Mouse (Mus musculus) liver, embryonic 12.5 days (tissue): ENCODE results near the gene Gm26938. TPM values are rescaled to one million over a fixed set of nuclear protein-coding genes. Genes with fewer than 3 reads are reported as not detected.
A peak's percentile ranks its signal among the peaks of the same experiment; 100 is the strongest.

Source experiments
- ATAC-seq: fragments of 200-750 bp; cut with Nextera tagmentation; 2 replicates; pipeline ENCODE4 v1.8.0; 2017; ENCODE audit warnings: moderate number of reproducible peaks, mild to moderate bottlenecking, moderate library complexity
- H3K27ac ChIP-seq: fragments of 300-500 bp; sonication (generic); 2 replicates; pipeline ENCODE4 v1.5.1; 2016; ENCODE audit warnings: mild to moderate bottlenecking
- H3K27me3 ChIP-seq: fragments of 300-500 bp; sonication (generic); replicated peaks from 2 replicates; pipeline ENCODE4 v1.6.1; 2016; ENCODE audit warnings: mild to moderate bottlenecking, moderate library complexity
- H3K36me3 ChIP-seq: fragments of 300-500 bp; sonication (generic); 2 replicates; pipeline ENCODE4 v1.6.1; 2016; ENCODE audit warnings: mild to moderate bottlenecking, moderate library complexity
- H3K4me1 ChIP-seq: fragments of 300-500 bp; sonication (generic); 2 replicates; pipeline ENCODE4 v1.6.1; 2016
- H3K4me2 ChIP-seq: fragments of 300-500 bp; sonication (generic); 2 replicates; pipeline ENCODE4 v1.6.1; 2016; ENCODE audit warnings: mild to moderate bottlenecking, moderate library complexity
- H3K4me3 ChIP-seq: fragments of 300-500 bp; sonication (generic); 2 replicates; pipeline ENCODE4 v1.5.1; 2016; ENCODE audit warnings: mild to moderate bottlenecking, moderate library complexity
- H3K9ac ChIP-seq: fragments of 300-500 bp; sonication (generic); 2 replicates; pipeline ENCODE4 v1.6.1; 2016; ENCODE audit warnings: mild to moderate bottlenecking, moderate library complexity
- H3K9me3 ChIP-seq: fragments of 300-500 bp; sonication (generic); replicated peaks from 2 replicates; pipeline ENCODE4 v1.6.1; 2016; ENCODE audit warnings: mild to moderate bottlenecking, moderate library complexity
- WGBS: fragments of 180-500 bp; shearing (Covaris S2); methylation state at CpG from one replicate; pipeline ENCODE4 v1.1.7; 2016; ENCODE audit not compliant: insufficient replicate concordance; 5-methylcytosine and 5-hydroxymethylcytosine counted together
- polyA plus RNA-seq: library from polyadenylated mRNA; unstranded; fragments of >200 nt; fragmentation: Nextera tagmentation; extraction: Ambion mirVana; gene quantifications from 2 replicates; pipeline ENCODE4 v1.2.1, GENCODE M21; 2016

The Gm26938 gene
- polyA plus RNA-seq, 1 experiment from 2014 or later, result not detected

- WGBS, result 67% methylated on average over 20 of the region's 20 CpGs
- H3K27ac ChIP-seq, result peak overlapping the region; percentile 57
- peak overlapping the region; percentile 56 for H3K9ac ChIP-seq
- no peak for ATAC-seq
- peak overlapping the region; percentile 40 for H3K4me2 ChIP-seq
- H3K4me3 ChIP-seq, result peak overlapping the region; percentile 5; the same call in 1 of the 2 replicates
- peaks cover 7% of the 10 kb centered on the region for H3K36me3 ChIP-seq
- peaks cover 83% of the 10 kb centered on the region for H3K4me1 ChIP-seq
- H3K27me3 ChIP-seq, result peaks cover 23% of the 10 kb centered on the region
- H3K9me3 ChIP-seq, result no peaks in the 10 kb centered on the region; the same call in 1 of the 2 replicates
Measured at GRCm38 (mm10) chr5:139812398-139813125, 13.6 kb downstream of the Gm26938 start.

GRCm38 (mm10) chr5:139811677-139812397 is 14.4 kb downstream of the Gm26938 start:
- 57% methylated on average over 15 of the region's 15 CpGs for WGBS
- Histone ChIP-seq H3K4me1 (peaks cover 80% of the 10 kb centered on the region), H3K4me2 (peak overlapping the region; percentile 40), H3K27me3 (peaks cover 23% of the 10 kb centered on the region), H3K36me3 (peaks cover 13% of the 10 kb centered on the region), H3K4me3 (no peak overlapping the region), H3K27ac (peak overlapping the region; percentile 57), H3K9me3 (no peaks in the 10 kb centered on the region; the same call in 1 of the 2 replicates), H3K9ac (peak overlapping the region; percentile 56)
- peak; percentile 65 for ATAC-seq

DNA sequence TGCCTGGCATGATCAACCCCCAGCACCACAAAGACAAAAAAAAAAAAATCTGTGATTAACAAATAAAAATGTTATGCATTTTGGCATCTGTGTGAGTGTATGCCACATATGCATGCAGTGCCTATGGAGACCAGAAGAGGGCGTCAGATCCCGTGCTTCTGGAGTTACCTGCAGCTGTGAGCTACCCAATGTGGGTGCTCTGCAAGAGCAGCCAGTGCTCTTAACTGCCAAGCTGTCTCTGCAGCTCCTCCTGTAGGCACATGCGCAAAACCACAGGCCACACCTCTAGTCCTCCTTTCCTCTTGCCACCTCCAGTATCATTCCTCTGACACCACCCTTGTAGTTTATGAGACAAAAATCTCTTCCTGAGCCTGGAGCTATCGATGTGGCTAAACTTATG is 16.8 kb downstream of the Gm26938 start:
- H3K9me3 ChIP-seq, result no peaks in the 10 kb centered on the region; the same call in 1 of the 2 replicates
- H3K9ac ChIP-seq, result no peak overlapping the region
- H3K4me1 ChIP-seq, result peaks cover 80% of the 10 kb centered on the region
- no peak for ATAC-seq
- H3K27ac ChIP-seq, result peak overlapping the region; percentile 73; the same call in 1 of the 2 replicates
- peaks cover 21% of the 10 kb centered on the region for H3K36me3 ChIP-seq
- peaks cover 20% of the 10 kb centered on the region for H3K27me3 ChIP-seq
- WGBS, result 39% methylated on average over 4 of the region's 4 CpGs
- no peak overlapping the region for H3K4me2 ChIP-seq
- no peak overlapping the region for H3K4me3 ChIP-seq

GRCm38 (mm10) chr5:139805924-139806323 is 20.3 kb downstream of the Gm26938 start:
- H3K27me3 ChIP-seq, result no peaks in the 10 kb centered on the region
- peak overlapping the region; percentile 100 for H3K27ac ChIP-seq
- WGBS, result 74% methylated on average over 8 of the region's 8 CpGs
- H3K4me2 ChIP-seq, result peak overlapping the region; percentile 69
- peak; percentile 24 for ATAC-seq
- peaks cover 41% of the 10 kb centered on the region for H3K36me3 ChIP-seq
- no peak overlapping the region for H3K4me3 ChIP-seq
- H3K4me1 ChIP-seq, result peaks cover 79% of the 10 kb centered on the region
- H3K9me3 ChIP-seq, result no peaks in the 10 kb centered on the region; the same call in 1 of the 2 replicates
- H3K9ac ChIP-seq, result peak overlapping the region; percentile 70

GRCm38 (mm10) chr5:139804573-139805111 is 21.6 kb downstream of the Gm26938 start:
- peaks cover 74% of the 10 kb centered on the region for H3K4me1 ChIP-seq
- WGBS, result 23% methylated on average over 11 of the region's 11 CpGs
- peak overlapping the region; percentile 100 for H3K27ac ChIP-seq
- peak; percentile 44 for ATAC-seq
- peaks cover 54% of the 10 kb centered on the region for H3K36me3 ChIP-seq
- H3K4me3 ChIP-seq, result peak overlapping the region; percentile 20; the same call in 1 of the 2 replicates
- H3K27me3 ChIP-seq, result no peaks in the 10 kb centered on the region
- peak overlapping the region; percentile 69 for H3K4me2 ChIP-seq
- no peaks in the 10 kb centered on the region; the same call in 1 of the 2 replicates for H3K9me3 ChIP-seq
- H3K9ac ChIP-seq, result peak overlapping the region; percentile 70

DNA sequence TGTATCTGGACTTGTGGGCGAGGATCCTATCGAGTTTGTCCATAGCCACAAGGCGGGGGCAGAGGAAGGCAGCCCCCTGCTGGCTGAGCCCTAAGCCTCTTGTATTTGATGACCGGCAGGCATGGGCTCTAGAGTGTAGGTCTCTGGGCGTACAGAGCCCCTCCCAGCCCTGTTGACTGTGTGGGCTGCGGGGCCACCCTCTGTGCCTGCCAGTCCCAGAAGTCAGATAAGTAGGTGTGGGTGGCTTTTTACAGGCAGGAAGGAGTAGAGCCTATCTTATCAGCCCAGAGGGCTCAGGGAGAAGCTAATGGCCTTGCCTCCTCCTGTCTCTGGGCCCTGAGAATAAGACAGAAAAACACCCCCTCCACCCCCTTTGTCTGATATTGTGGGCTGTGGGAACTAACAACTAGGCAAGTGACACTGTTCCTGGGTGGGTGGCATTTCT is 22.1 kb downstream of the Gm26938 start:
- H3K9me3 ChIP-seq, result no peaks in the 10 kb centered on the region; the same call in 1 of the 2 replicates
- peak overlapping the region; percentile 70 for H3K9ac ChIP-seq
- 5% methylated on average over 6 of the region's 6 CpGs for WGBS
- peaks cover 59% of the 10 kb centered on the region for H3K36me3 ChIP-seq
- H3K27me3 ChIP-seq, result no peaks in the 10 kb centered on the region
- peak overlapping the region; percentile 100 for H3K27ac ChIP-seq
- H3K4me1 ChIP-seq, result peaks cover 72% of the 10 kb centered on the region
- peak overlapping the region; percentile 36 for H3K4me3 ChIP-seq
- peak; percentile 96 for ATAC-seq
- H3K4me2 ChIP-seq, result peak overlapping the region; percentile 69

DNA sequence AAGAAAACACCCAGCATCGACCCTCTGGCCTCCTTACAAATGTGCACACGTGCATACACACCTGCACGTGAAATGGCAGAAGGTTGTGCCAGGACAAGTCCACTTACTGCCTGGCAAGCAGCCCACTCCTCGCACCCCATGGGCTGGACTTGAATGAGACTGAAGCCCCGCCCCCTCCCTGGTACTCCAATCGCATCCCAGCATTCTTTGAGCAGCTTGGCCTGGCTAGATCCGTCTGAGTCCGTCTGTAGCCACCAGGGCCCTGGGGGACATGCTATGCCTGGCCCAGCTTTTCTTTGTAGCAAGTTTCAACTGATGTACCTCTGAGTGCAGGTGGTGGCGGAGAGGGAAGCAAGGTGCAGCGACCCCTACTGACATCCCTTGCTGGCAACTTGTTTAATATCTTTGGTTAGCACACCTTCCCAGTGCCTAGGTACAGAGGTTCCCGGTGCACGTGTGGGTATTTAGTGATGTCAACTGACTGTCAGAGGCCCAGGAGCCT is 22.6 kb downstream of the Gm26938 start:
- peak overlapping the region; percentile 100 for H3K27ac ChIP-seq
- H3K4me2 ChIP-seq, result peak overlapping the region; percentile 69
- peak overlapping the region; percentile 36 for H3K4me3 ChIP-seq
- H3K9me3 ChIP-seq, result no peaks in the 10 kb centered on the region; the same call in 1 of the 2 replicates
- WGBS, result 9% methylated on average over 12 of the region's 12 CpGs
- peak; percentile 50 for ATAC-seq
- H3K4me1 ChIP-seq, result peaks cover 74% of the 10 kb centered on the region
- peaks cover 64% of the 10 kb centered on the region for H3K36me3 ChIP-seq
- H3K27me3 ChIP-seq, result no peaks in the 10 kb centered on the region
- H3K9ac ChIP-seq, result peak overlapping the region; percentile 70

DNA sequence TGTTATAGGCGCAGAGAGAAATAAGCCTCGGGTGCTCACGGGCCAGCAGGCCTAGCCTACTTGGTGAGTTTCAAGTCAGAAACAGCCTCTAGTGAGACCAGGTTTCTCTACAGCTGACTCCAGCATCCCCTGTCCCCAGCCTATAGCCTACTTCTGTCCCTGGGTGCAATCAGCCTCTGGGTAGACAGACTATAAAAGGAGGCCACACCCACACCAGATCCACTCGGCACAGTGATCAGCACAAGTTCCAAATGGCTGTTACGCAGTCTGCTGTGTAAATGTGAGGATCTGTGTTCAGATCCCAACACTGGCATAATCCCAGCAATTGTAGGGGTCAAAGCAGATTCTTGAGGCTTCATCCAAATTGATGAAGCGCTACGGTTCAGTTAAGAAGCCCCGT is 23.0 kb downstream of the Gm26938 start:
- Histone ChIP-seq H3K27me3 (no peaks in the 10 kb centered on the region), H3K4me1 (peaks cover 75% of the 10 kb centered on the region), H3K4me3 (peak overlapping the region; percentile 36), H3K9ac (peak overlapping the region; percentile 70), H3K9me3 (no peaks in the 10 kb centered on the region; the same call in 1 of the 2 replicates), H3K4me2 (peak overlapping the region; percentile 69), H3K27ac (peak overlapping the region; percentile 100), H3K36me3 (peaks cover 67% of the 10 kb centered on the region)
- ATAC-seq, result peak; percentile 30; the same call in 1 of the 2 replicates
- 63% methylated on average over 8 of the region's 8 CpGs for WGBS

DNA sequence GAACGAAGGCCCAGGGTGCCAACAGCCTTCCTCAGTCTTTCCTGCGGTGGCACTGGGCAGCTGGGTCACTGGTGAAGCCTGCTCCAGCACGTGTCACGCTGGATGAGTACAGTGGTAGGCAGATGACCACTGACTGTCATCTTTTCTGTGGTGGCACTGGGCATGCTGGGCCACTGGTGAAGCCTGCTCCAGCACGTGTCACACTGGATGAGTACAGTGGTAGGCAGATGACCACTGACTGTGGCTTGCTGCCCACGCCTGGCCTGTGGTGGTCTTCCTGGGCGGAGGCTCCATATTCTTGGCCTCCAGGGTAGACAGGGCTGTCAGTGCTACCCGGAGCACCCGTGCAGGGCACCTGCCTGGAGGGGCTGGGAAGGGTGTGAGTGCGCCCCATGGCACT is 24.3 kb downstream of the Gm26938 start:
- peak overlapping the region; percentile 70; the same call in 1 of the 2 replicates for H3K9ac ChIP-seq
- peak overlapping the region; percentile 100 for H3K27ac ChIP-seq
- no peak overlapping the region for H3K4me2 ChIP-seq
- H3K4me3 ChIP-seq, result no peak overlapping the region
- WGBS, result 90% methylated on average over 10 of the region's 10 CpGs
- peaks cover 68% of the 10 kb centered on the region for H3K36me3 ChIP-seq
- H3K9me3 ChIP-seq, result no peaks in the 10 kb centered on the region
- H3K4me1 ChIP-seq, result peaks cover 85% of the 10 kb centered on the region
- no peaks in the 10 kb centered on the region for H3K27me3 ChIP-seq
- ATAC-seq, result no peak

GRCm38 (mm10) chr5:139801231-139801630 is 25.0 kb downstream of the Gm26938 start:
- no peak for ATAC-seq
- no peak overlapping the region for H3K4me2 ChIP-seq
- H3K9ac ChIP-seq, result no peak overlapping the region
- no peaks in the 10 kb centered on the region for H3K9me3 ChIP-seq
- H3K27me3 ChIP-seq, result no peaks in the 10 kb centered on the region
- peak overlapping the region; percentile 100 for H3K27ac ChIP-seq
- peaks cover 68% of the 10 kb centered on the region for H3K36me3 ChIP-seq
- peaks cover 85% of the 10 kb centered on the region for H3K4me1 ChIP-seq
- WGBS, result 92% methylated on average over 8 of the region's 8 CpGs
- H3K4me3 ChIP-seq, result no peak overlapping the region

GRCm38 (mm10) chr5:139799801-139800590 is 26.2 kb downstream of the Gm26938 start:
- no peaks in the 10 kb centered on the region for H3K9me3 ChIP-seq
- 91% methylated on average over 33 of the region's 33 CpGs for WGBS
- no peak overlapping the region for H3K4me3 ChIP-seq
- peaks cover 85% of the 10 kb centered on the region for H3K4me1 ChIP-seq
- no peaks in the 10 kb centered on the region for H3K27me3 ChIP-seq
- no peak overlapping the region for H3K4me2 ChIP-seq
- no peak for ATAC-seq
- peaks cover 79% of the 10 kb centered on the region for H3K36me3 ChIP-seq
- peak overlapping the region; percentile 100 for H3K27ac ChIP-seq
- no peak overlapping the region for H3K9ac ChIP-seq
